Mouse (Mus musculus): ENCODE measurements at regions not wholly inside any gene's neighbourhood (a gene's known extent, or its start where the extent isn't known, plus 50 kb on each side); places are given as distances from the start of the nearest gene placed in this dataset.
"Not testable (repeated sequence)": the region's sequence is repeated elsewhere in the genome, so short reads cannot be mapped to it uniquely, and the experiment has no call there.

DNA sequence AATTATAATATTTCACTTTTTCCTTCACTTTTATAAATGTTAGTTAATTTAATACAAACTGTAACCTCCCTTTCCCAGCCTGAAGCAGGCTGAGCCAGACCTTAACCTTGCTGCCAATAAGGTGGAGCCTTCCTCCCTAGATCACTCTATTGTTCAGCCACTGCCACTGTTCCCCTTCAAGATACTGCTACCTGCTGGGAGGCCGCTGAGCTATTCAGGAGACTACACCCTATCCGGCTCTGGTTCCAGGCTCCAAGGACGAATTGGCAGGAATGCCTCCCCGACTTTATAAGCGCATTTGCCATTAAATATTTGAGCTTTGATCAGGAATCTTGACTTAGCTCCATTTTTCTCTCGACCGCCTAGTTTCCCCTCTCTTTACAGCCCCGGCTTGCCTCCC, 59.9 kb upstream of the Scaf8 start:
- H3K4me2 ChIP-seq (replicated peaks; ENCODE audit: low read depth, low read length); H3K27me3 ChIP-seq (ENCODE audit: control insufficient read depth, insufficient read depth, low read length); H3K36me3 ChIP-seq (ENCODE audit: control insufficient read depth, insufficient read depth, low read length); H3K9ac ChIP-seq (replicated peaks; ENCODE audit: low read depth, low read length); H3K27ac ChIP-seq (ENCODE audit: low read length); H3K4me3 ChIP-seq (ENCODE audit: low read depth, low read length); H3K9me3 ChIP-seq (ENCODE audit: control insufficient read depth, low read depth, low read length); H3K4me1 ChIP-seq (ENCODE audit: control insufficient read depth, insufficient read depth, low read length); ATAC-seq (ENCODE audit: insufficient number of reproducible peaks, insufficient read depth, low FRiP score, low read depth): not testable (repeated sequence)
- 41% methylated on average over 8 of the region's 8 CpGs for WGBS

DNA sequence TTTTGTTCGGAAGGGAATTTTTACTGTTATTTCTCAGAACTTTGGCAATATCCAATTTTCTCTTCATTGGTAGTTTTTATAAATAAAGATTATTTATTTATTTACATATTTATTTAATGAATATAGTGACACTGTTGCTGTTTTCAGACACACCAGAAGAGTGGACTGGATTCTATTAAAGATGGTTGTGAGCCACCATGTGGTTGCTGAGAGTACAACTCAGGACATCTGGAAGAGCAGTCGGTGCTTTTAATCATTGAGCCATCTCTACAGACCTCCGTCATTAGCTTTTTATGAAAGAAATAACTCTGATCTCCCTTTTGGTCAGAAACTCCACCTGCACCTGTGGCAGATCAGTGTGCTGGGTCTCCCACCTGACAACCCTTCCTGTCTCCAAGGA, 59.4 kb upstream of the Scaf8 start:
- H3K4me2 ChIP-seq (replicated peaks; ENCODE audit: low read depth, low read length); H3K4me1 ChIP-seq (ENCODE audit: control insufficient read depth, insufficient read depth, low read length); H3K4me3 ChIP-seq (ENCODE audit: low read depth, low read length); H3K27me3 ChIP-seq (ENCODE audit: control insufficient read depth, insufficient read depth, low read length); ATAC-seq (ENCODE audit: insufficient number of reproducible peaks, insufficient read depth, low FRiP score, low read depth); H3K36me3 ChIP-seq (ENCODE audit: control insufficient read depth, insufficient read depth, low read length); H3K9me3 ChIP-seq (ENCODE audit: control insufficient read depth, low read depth, low read length); H3K9ac ChIP-seq (replicated peaks; ENCODE audit: low read depth, low read length); H3K27ac ChIP-seq (ENCODE audit: low read length): not testable (repeated sequence)
- 82% methylated on average over 3 of the region's 3 CpGs for WGBS

DNA sequence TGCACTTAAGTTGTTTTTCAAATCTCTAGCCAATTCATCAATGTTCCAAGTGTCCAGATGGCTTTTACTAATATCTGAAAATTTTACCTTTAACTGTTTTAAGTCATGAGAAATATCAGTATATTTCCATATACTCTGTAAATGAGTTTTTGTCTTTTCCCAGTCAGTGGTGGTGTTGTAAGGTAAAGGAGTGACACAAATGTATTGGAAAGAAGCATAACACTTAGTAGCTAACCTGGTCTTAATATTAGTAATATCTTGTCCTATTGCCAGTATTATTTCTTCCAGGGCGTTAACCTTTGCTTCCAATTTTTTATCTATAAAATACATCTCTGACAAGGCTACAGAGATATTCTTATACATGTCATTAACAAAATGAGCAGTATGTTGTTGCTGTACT, 51.4 kb upstream of the Scaf8 start:
- H3K4me2 ChIP-seq (replicated peaks; ENCODE audit: low read depth, low read length); H3K4me3 ChIP-seq (ENCODE audit: low read depth, low read length); H3K27me3 ChIP-seq (ENCODE audit: control insufficient read depth, insufficient read depth, low read length); H3K36me3 ChIP-seq (ENCODE audit: control insufficient read depth, insufficient read depth, low read length); H3K9ac ChIP-seq (replicated peaks; ENCODE audit: low read depth, low read length); H3K9me3 ChIP-seq (ENCODE audit: control insufficient read depth, low read depth, low read length); ATAC-seq (ENCODE audit: insufficient number of reproducible peaks, insufficient read depth, low FRiP score, low read depth); H3K27ac ChIP-seq (ENCODE audit: low read length); H3K4me1 ChIP-seq (ENCODE audit: control insufficient read depth, insufficient read depth, low read length): not testable (repeated sequence)
- WGBS: 88% methylated on average over 1 of the region's 1 CpGs
